Mouse (Mus musculus) left cerebral cortex, postnatal 25 days (tissue): ENCODE data around the gene Tubb2b. TPM values are rescaled to one million over a fixed set of nuclear protein-coding genes. Genes with fewer than 3 reads are reported as not detected.

Source experiments
- DNase-seq, 2 experiments: peaks; one replicate each; pipeline ENCODE4 v3.0.0; 2022; ENCODE audit warnings: low spot score in 2 of 2, mixed read lengths in 1 of 2
- intact Hi-C: fragments of 180-260 bp; cut with DNase I; formaldehyde crosslinking; loops from one replicate; pipeline ENCODE4 v1.15.1; 2025
- total RNA-seq, 2 experiments: library from RNA; stranded (reverse); gene quantifications; 2 replicates each; pipeline ENCODE4 v1.2.3; 2021

Gene Tubb2b
- 100 to 1,000 TPM; 207 to 213 TPM for total RNA-seq

GRCm38 (mm10) chr13:34130226-34130731, at the start of gene Tubb2b:
TSS of gene Tubb2b (minus strand) at chr13:34130466.
- DNase-seq: peak; percentile 71 to 74
- intact Hi-C loops: loop anchor here (2.0 kb wide), 1 partner anchor 51 kb away; the partner anchor contains the start of gene Tubb2a

GRCm38 (mm10) chr13:34174025-34174424, 43.8 kb upstream of the Tubb2b start:
- intact Hi-C loops: no loop called here
- DNase-seq: no peak

- DNase-seq: no peak
Measured at GRCm38 (mm10) chr13:34163304-34163975, 33.2 kb upstream of the Tubb2b start.

GRCm38 (mm10) chr13:34162491-34163303, 32.4 kb upstream of the Tubb2b start, which contains the start of gene Psmg4:
TSS of gene Psmg4 (plus strand) at chr13:34162964.
- peak; percentile 93 to 94 for DNase-seq
- intact Hi-C loops: no loop called here

More at GRCm38 (mm10) chr13:34163304-34163975, 33.2 kb upstream of the Tubb2b start:
- intact Hi-C loops: no loop called here

- intact Hi-C loops: loop anchor here (10.0 kb wide), 1 partner anchor 205 kb away; no protein-coding TSS in a partner anchor
- no peak for DNase-seq
Measured at GRCm38 (mm10) chr13:34159926-34160325, 29.7 kb upstream of the Tubb2b start.

- intact Hi-C loops: loop anchor here (10.0 kb wide), 1 partner anchor 203 kb away; no protein-coding TSS in a partner anchor
- DNase-seq: no peak
Measured at GRCm38 (mm10) chr13:34157596-34158157, 27.4 kb upstream of the Tubb2b start.

GRCm38 (mm10) chr13:34156840-34157185, 26.5 kb upstream of the Tubb2b start:
- intact Hi-C loops: loop anchor here (10.0 kb wide), 1 partner anchor 202 kb away; no protein-coding TSS in a partner anchor
- DNase-seq: no peak

- intact Hi-C loops: loop anchor here (10.0 kb wide), 1 partner anchor 201 kb away; no protein-coding TSS in a partner anchor
- DNase-seq: no peak
Measured at GRCm38 (mm10) chr13:34156133-34156839, 26.0 kb upstream of the Tubb2b start.

- intact Hi-C loops: loop anchor here (1.0 to 10.0 kb wide), 3 partner anchors 77 to 200 kb away; partner anchors contain the start of gene Tubb2a
Measured at GRCm38 (mm10) chr13:34154931-34155272, 24.6 kb upstream of the Tubb2b start.

GRCm38 (mm10) chr13:34154217-34154930, 24.1 kb upstream of the Tubb2b start:
- intact Hi-C loops: loop anchor here (1.0 to 10.0 kb wide), 2 partner anchors 76 to 200 kb away; partner anchors contain the start of gene Tubb2a
- peak; percentile 76 to 87 for DNase-seq

More at GRCm38 (mm10) chr13:34154931-34155272, 24.6 kb upstream of the Tubb2b start:
- DNase-seq: peak; percentile 75 to 85

GRCm38 (mm10) chr13:34153254-34154011, 23.2 kb upstream of the Tubb2b start:
- intact Hi-C loops: loop anchor here (1.0 to 10.0 kb wide), 2 partner anchors 75 to 199 kb away; partner anchors contain the start of gene Tubb2a

GRCm38 (mm10) chr13:34152695-34153094, 22.4 kb upstream of the Tubb2b start:
- no peak for DNase-seq

More at GRCm38 (mm10) chr13:34153254-34154011, 23.2 kb upstream of the Tubb2b start:
- peak in 1 of 2 experiments; percentile 36 for DNase-seq

GRCm38 (mm10) chr13:34151425-34151824, 21.2 kb upstream of the Tubb2b start:
- no peak for DNase-seq
- intact Hi-C loops: loop anchor here (10.0 kb wide), 1 partner anchor 197 kb away; no protein-coding TSS in a partner anchor

More at GRCm38 (mm10) chr13:34152695-34153094, 22.4 kb upstream of the Tubb2b start:
- intact Hi-C loops: loop anchor here (10.0 kb wide), 1 partner anchor 198 kb away; no protein-coding TSS in a partner anchor

GRCm38 (mm10) chr13:34150271-34151027, 20.2 kb upstream of the Tubb2b start:
- intact Hi-C loops: loop anchor here (10.0 kb wide), 1 partner anchor 196 kb away; no protein-coding TSS in a partner anchor
- DNase-seq: peak; percentile 71 to 74

- DNase-seq: no peak
- intact Hi-C loops: loop anchor here (2.0 to 10.0 kb wide), 2 partner anchors 15 to 195 kb away; no protein-coding TSS in a partner anchor
Measured at GRCm38 (mm10) chr13:34149463-34150176, 19.4 kb upstream of the Tubb2b start.
